Mouse (Mus musculus) kidney, embryonic 15.5 days (tissue): ENCODE results near the gene Ninl. TPM values are rescaled to one million over a fixed set of nuclear protein-coding genes. Genes with fewer than 3 reads are reported as not detected.
A peak's percentile ranks its signal among the peaks of the same experiment; 100 is the strongest.

Source experiments
- ATAC-seq: fragments of 200-750 bp; cut with Nextera tagmentation; replicated peaks from 2 replicates; pipeline ENCODE4 v1.8.0; 2017; ENCODE audit warnings: moderate TSS enrichment; ENCODE audit not compliant: low FRiP score
- H3K27ac ChIP-seq: fragments of 300-500 bp; sonication (generic); 2 replicates; pipeline ENCODE4 v1.5.1; 2015; ENCODE audit warnings: mild to moderate bottlenecking, inconsistent platforms
- H3K27me3 ChIP-seq: fragments of 300-500 bp; sonication (generic); 2 replicates; pipeline ENCODE4 v1.6.1; 2015; ENCODE audit warnings: inconsistent platforms
- H3K36me3 ChIP-seq: fragments of 300-500 bp; sonication (generic); 2 replicates; pipeline ENCODE4 v1.6.1; 2015; ENCODE audit warnings: inconsistent platforms
- H3K4me1 ChIP-seq: fragments of 300-500 bp; sonication (generic); 2 replicates; pipeline ENCODE4 v1.6.1; 2015; ENCODE audit warnings: inconsistent platforms
- H3K4me2 ChIP-seq: fragments of 300-500 bp; sonication (generic); 2 replicates; pipeline ENCODE4 v1.6.1; 2015; ENCODE audit warnings: moderate library complexity, mild to moderate bottlenecking, inconsistent platforms
- H3K4me3 ChIP-seq: fragments of 300-500 bp; sonication (generic); replicated peaks from 2 replicates; pipeline ENCODE4 v1.5.1; 2015; ENCODE audit warnings: mild to moderate bottlenecking, inconsistent platforms
- H3K9ac ChIP-seq: fragments of 300-500 bp; sonication (generic); 2 replicates; pipeline ENCODE4 v1.6.1; 2015; ENCODE audit warnings: mild to moderate bottlenecking, inconsistent platforms
- H3K9me3 ChIP-seq: fragments of 300-500 bp; sonication (generic); replicated peaks from 2 replicates; pipeline ENCODE4 v1.6.1; 2016; ENCODE audit warnings: inconsistent platforms
- WGBS: fragments of 180-500 bp; shearing (Covaris S2); methylation state at CpG from one replicate; pipeline ENCODE4 v1.1.7; 2015; ENCODE audit warnings: mixed read lengths; 5-methylcytosine and 5-hydroxymethylcytosine counted together
- polyA plus RNA-seq: library from polyadenylated mRNA; unstranded; fragments of >200 nt; fragmentation: Nextera tagmentation; extraction: Ambion mirVana; gene quantifications from 2 replicates; pipeline ENCODE4 v1.2.1, GENCODE M21; 2015

The Ninl gene
- polyA plus RNA-seq, 1 experiment from 2014 or later, result 14.7 TPM

DNA sequence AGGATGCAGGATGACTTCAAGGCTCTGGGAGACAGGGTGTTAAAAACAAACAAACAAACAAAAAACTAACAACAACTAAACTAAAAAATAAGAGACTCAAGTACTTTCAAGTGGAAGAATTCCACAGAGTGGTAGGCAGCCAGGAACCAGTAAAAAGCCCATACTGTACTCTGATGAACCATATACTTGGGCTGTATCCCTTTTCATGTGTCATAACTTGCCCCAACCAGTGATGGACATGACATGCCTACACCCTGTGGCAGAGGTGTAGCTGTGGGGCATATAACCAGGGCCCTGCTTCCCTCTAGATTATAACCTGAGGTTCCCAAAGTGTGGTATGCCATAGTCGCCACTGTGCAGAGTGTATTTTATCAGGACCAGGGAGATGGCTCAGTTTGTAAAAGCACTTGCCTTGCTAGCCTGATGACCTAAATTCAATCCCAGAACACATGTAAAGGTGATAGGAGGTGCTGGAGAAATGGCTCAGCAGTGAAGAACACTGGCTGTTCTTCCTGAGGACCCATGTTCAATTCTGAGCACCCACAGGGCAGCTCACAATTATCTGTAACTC is 29.6 kb downstream of the Ninl start:
- H3K36me3 ChIP-seq, result no peaks in the 10 kb centered on the region
- ATAC-seq, result peak; percentile 59
- no peaks in the 10 kb centered on the region for H3K9me3 ChIP-seq

DNA sequence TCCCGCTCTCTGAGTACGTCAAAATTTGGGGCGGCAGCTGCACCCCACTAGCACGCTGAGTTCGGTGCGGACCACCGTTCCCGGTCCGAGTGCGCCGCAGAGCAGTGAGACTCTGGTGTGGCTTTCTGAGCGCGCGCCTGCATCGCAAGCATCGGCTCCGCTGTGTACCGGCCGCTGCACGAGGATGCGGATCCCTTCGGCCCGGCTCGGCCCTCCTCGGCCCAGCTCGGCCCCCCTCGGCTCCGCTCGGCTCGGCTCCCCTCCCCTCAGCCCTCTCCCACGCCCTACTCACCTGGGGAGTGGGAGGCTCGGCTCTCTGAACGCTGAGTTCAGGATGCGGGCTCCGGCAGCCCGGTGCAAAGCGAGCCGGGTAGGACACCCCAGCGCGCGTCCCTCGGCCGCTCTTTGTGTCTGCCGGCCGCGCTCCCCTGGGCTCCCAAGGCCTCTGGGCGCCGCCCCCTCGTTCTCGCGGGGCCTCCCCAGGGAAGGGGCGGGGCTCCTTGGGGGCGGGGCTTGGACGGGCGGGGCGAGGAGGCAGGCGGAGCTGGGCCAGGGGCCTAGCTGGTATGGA is 30.2 kb downstream of the Ninl start:
- Histone ChIP-seq H3K9me3 (no peaks in the 10 kb centered on the region), H3K36me3 (no peaks in the 10 kb centered on the region), H3K27me3 (no peaks in the 10 kb centered on the region), H3K9ac (peak overlapping the region; percentile 80), H3K4me1 (peaks cover 26% of the 10 kb centered on the region), H3K4me2 (peak overlapping the region; percentile 97), H3K27ac (peak overlapping the region; percentile 85), H3K4me3 (peak overlapping the region; percentile 81)
- under 1% methylated on average over 44 of the region's 57 CpGs for WGBS
- peak; percentile 97 for ATAC-seq

More for the DNA sequence above, 29.6 kb downstream of the Ninl start:
- no peaks in the 10 kb centered on the region for H3K27me3 ChIP-seq
- WGBS, result 85% methylated on average over 1 of the region's 1 CpGs
- H3K4me3 ChIP-seq, result peak overlapping the region; percentile 81
- peaks cover 26% of the 10 kb centered on the region for H3K4me1 ChIP-seq
- H3K9ac ChIP-seq, result peak overlapping the region; percentile 80; the same call in 1 of the 2 replicates
- no peak overlapping the region for H3K27ac ChIP-seq
- H3K4me2 ChIP-seq, result peak overlapping the region; percentile 97

DNA sequence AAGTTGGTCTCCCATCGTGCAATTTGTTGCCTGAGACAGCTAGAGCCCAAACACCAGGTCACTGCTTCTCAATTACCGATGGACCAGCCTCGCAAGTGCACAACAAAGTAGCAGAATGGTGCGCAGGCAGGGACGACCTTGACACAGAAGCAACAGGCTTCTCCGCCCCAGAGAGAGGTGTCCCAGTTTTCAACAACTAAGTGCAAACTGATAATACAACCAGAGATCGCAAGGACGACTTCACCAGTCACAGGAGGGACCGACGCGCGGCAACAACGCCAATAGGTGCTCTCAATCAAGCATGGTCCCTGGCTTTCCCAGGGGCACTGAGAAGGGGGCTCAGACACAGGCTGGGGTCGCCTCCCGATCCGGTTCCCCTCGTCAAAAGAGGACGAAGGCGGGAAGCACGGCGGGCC is 30.7 kb downstream of the Ninl start:
- H3K9ac ChIP-seq, result peak overlapping the region; percentile 80
- peak; percentile 47 for ATAC-seq
- H3K4me1 ChIP-seq, result peaks cover 26% of the 10 kb centered on the region
- under 1% methylated on average over 21 of the region's 21 CpGs for WGBS
- no peaks in the 10 kb centered on the region for H3K36me3 ChIP-seq
- no peaks in the 10 kb centered on the region for H3K9me3 ChIP-seq
- H3K27me3 ChIP-seq, result no peaks in the 10 kb centered on the region
- peak overlapping the region; percentile 97 for H3K4me2 ChIP-seq
- H3K27ac ChIP-seq, result peak overlapping the region; percentile 85; the same call in 1 of the 2 replicates
- H3K4me3 ChIP-seq, result peak overlapping the region; percentile 81

- ATAC-seq, result no peak
- H3K27ac ChIP-seq, result no peak overlapping the region
- 27% methylated on average over 6 of the region's 6 CpGs for WGBS
- peak overlapping the region; percentile 80 for H3K9ac ChIP-seq
- peak overlapping the region; percentile 81 for H3K4me3 ChIP-seq
- peak overlapping the region; percentile 97 for H3K4me2 ChIP-seq
- H3K4me1 ChIP-seq, result peaks cover 26% of the 10 kb centered on the region
- H3K36me3 ChIP-seq, result no peaks in the 10 kb centered on the region
- no peaks in the 10 kb centered on the region for H3K9me3 ChIP-seq
- H3K27me3 ChIP-seq, result no peaks in the 10 kb centered on the region
These were observed 31.2 kb downstream of the Ninl start for GRCm38 (mm10) chr2:151008006-151008405.

DNA sequence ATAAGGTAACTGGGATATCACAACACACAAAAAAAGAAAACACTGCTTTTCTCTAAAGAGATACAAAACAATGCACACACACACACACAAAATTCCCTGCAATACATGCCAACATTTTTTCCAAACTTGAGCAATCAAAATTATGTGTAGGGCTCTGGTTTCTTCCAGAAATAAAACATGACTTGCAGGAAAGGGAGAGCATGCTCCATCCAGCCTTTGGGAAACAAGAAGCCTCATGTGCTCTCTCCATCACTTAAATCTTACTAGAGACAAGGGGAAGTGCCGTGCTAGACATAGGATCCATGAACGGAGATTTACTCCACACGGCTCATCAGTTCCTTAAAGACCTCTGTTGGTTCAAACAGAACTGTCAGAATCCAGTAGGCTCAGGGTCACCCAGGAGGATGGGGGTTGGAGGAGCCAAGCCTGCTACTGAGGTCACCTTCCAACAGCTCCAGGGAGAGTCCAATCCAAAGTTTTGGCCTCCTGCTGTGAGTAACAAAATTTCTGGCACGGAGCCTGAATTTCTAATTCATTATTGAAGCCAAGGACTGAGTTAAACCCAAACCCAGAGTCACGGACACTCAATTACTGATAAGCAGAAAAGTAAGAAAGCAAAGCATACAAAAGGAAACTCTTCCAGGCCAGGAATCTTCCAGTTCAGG is 32.8 kb downstream of the Ninl start:
- Histone ChIP-seq H3K4me3 (no peak overlapping the region), H3K9me3 (no peaks in the 10 kb centered on the region), H3K9ac (no peak overlapping the region), H3K4me1 (peaks cover 28% of the 10 kb centered on the region), H3K4me2 (no peak overlapping the region), H3K36me3 (no peaks in the 10 kb centered on the region), H3K27ac (no peak overlapping the region), H3K27me3 (no peaks in the 10 kb centered on the region)
- ATAC-seq, result no peak
- 47% methylated on average over 5 of the region's 5 CpGs for WGBS

DNA sequence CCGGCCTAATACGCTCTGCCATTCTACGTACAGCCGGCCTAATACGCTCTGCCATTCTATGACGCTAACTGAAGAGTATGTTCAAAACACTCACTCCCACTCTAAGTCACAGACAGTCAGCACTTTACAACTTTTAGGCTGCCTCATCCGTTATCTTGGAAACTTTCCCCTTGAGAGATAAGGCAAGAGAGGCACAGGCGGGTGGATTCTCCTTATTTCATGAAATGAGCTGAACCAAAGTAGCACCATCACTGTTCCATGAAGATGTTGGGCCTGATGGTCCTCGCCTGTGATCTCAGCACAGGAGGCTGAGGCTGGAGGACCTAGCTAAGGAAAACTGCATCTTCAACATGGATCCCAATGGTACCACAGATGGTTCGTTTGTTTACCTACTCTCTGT is 34.8 kb downstream of the Ninl start:
- Histone ChIP-seq H3K4me3 (no peak overlapping the region), H3K9me3 (no peaks in the 10 kb centered on the region)
- 91% methylated on average over 10 of the region's 10 CpGs for WGBS

DNA sequence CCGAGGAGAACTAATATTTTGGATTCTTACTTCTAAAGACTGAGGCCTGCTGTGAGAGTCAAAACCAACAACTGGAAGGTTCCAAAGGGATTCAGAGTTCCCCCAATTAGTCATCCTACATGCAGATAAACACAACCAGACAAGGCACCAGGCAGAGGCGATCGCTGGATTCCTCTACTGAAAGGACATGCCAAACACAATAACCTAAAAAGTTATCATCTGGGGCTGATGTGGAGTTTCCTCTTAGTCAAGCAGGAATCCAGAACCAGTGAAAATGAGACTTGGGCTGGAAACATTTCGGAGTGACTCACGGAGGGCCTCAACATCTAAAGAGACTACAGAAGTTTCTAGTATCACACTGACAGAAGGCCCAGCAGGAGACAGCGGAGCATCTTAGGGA is 35.4 kb downstream of the Ninl start:
- H3K9ac ChIP-seq, result no peak overlapping the region
- no peak overlapping the region for H3K4me2 ChIP-seq
- 75% methylated on average over 6 of the region's 6 CpGs for WGBS
- no peak overlapping the region for H3K27ac ChIP-seq
- no peaks in the 10 kb centered on the region for H3K27me3 ChIP-seq
- no peaks in the 10 kb centered on the region for H3K36me3 ChIP-seq
- ATAC-seq, result no peak
- H3K9me3 ChIP-seq, result no peaks in the 10 kb centered on the region
- H3K4me1 ChIP-seq, result peaks cover 41% of the 10 kb centered on the region
- H3K4me3 ChIP-seq, result no peak overlapping the region

More for the DNA sequence above, 34.8 kb downstream of the Ninl start:
- Histone ChIP-seq H3K4me2 (no peak overlapping the region), H3K27ac (no peak overlapping the region), H3K36me3 (no peaks in the 10 kb centered on the region), H3K9ac (no peak overlapping the region), H3K4me1 (peaks cover 35% of the 10 kb centered on the region), H3K27me3 (no peaks in the 10 kb centered on the region)
- no peak for ATAC-seq

- Histone ChIP-seq H3K9ac (no peak overlapping the region), H3K9me3 (no peaks in the 10 kb centered on the region), H3K4me1 (peaks cover 35% of the 10 kb centered on the region), H3K4me2 (no peak overlapping the region), H3K36me3 (no peaks in the 10 kb centered on the region), H3K27ac (no peak overlapping the region), H3K27me3 (no peaks in the 10 kb centered on the region), H3K4me3 (no peak overlapping the region)
- 80% methylated on average over 5 of the region's 5 CpGs for WGBS
- no peak for ATAC-seq
These were observed 37.5 kb downstream of the Ninl start for GRCm38 (mm10) chr2:151001619-151002175.

DNA sequence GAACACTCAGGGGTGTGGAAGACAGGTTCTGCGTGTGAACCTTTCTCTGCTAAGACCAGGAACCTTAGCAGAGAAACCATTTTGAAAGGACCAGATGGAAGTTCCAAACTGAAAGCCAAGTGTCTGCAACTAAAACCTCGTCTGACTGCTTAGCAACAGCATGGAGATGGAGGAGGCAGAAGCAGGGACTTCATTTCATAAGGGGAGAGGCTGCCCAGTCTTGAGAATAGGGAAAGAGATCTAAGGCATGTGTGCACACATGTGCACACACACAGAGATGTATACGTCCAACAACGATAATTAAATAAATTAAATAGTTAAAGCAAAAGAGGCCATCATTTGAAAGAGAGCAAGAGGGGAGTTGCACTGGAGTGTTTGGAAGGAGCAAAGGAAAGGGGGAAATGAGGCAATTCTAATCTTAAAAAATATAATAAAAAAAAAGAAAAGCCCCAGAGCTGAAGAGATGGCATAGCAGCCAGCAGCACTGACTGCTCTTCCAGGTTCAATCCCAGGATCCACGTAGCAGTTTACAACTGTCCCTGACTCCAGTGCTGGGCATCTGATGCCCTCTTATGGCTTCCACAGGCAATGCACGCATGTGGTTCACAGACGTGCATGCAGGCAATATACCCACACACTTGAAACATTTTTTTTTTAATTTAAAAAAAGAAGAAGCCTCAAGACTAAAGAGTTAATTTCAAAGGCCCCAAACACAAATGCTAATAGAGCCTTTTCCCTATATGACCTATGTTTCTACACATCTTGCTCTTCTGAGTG is 38.6 kb downstream of the Ninl start:
- Histone ChIP-seq H3K36me3 (no peaks in the 10 kb centered on the region), H3K27ac (no peak overlapping the region), H3K9ac (no peak overlapping the region), H3K4me3 (no peak overlapping the region), H3K4me2 (no peak overlapping the region), H3K4me1 (peaks cover 31% of the 10 kb centered on the region), H3K9me3 (no peaks in the 10 kb centered on the region), H3K27me3 (no peaks in the 10 kb centered on the region)
- peak; percentile 75 for ATAC-seq
- 56% methylated on average over 7 of the region's 7 CpGs for WGBS

- Histone ChIP-seq H3K4me2 (no peak overlapping the region), H3K27me3 (no peaks in the 10 kb centered on the region), H3K4me1 (peaks cover 31% of the 10 kb centered on the region), H3K36me3 (no peaks in the 10 kb centered on the region), H3K4me3 (no peak overlapping the region), H3K9me3 (no peaks in the 10 kb centered on the region), H3K27ac (peak overlapping the region; percentile 58; the same call in 1 of the 2 replicates), H3K9ac (no peak overlapping the region)
- ATAC-seq, result peak; percentile 68
- 39% methylated on average over 3 of the region's 3 CpGs for WGBS
These were observed 40.2 kb downstream of the Ninl start for GRCm38 (mm10) chr2:150999021-150999420.

- no peaks in the 10 kb centered on the region for H3K9me3 ChIP-seq
- no peak for ATAC-seq
- 31% methylated on average over 5 of the region's 5 CpGs for WGBS
- H3K27me3 ChIP-seq, result no peaks in the 10 kb centered on the region
- H3K4me1 ChIP-seq, result peaks cover 31% of the 10 kb centered on the region
- no peak overlapping the region for H3K4me2 ChIP-seq
- no peak overlapping the region for H3K27ac ChIP-seq
- H3K9ac ChIP-seq, result no peak overlapping the region
- no peak overlapping the region for H3K4me3 ChIP-seq
- H3K36me3 ChIP-seq, result no peaks in the 10 kb centered on the region
These were observed 41.6 kb downstream of the Ninl start for GRCm38 (mm10) chr2:150997618-150998017.
